Mouse (Mus musculus) G1E (cell line): ENCODE data around the gene Slc36a2. TPM values are rescaled to one million over a fixed set of nuclear protein-coding genes. Genes with fewer than 3 reads are reported as not detected.

ENCODE experiments used
- ATAC-seq: 2 replicates; pipeline ENCODE4 v1.8.0; 2016; ENCODE audit warnings: mild to moderate bottlenecking; ENCODE audit not compliant: insufficient number of reproducible peaks, poor library complexity, low FRiP score, severe bottlenecking; ENCODE audit errors: extremely low read depth
- DNase-seq: peaks from one replicate; pipeline ENCODE4 v3.0.0; 2012; ENCODE audit warnings: low spot score
- H3K27me3 ChIP-seq: 2 replicates; pipeline ENCODE4 v1.6.1; 2012; ENCODE audit warnings: mild to moderate bottlenecking, low read length, inconsistent platforms; ENCODE audit not compliant: insufficient read depth
- H3K36me3 ChIP-seq: replicated peaks from 2 replicates; pipeline ENCODE3; 2012; ENCODE audit warnings: mild to moderate bottlenecking, inconsistent platforms
- H3K4me1 ChIP-seq: 2 replicates; pipeline ENCODE4 v1.6.1; 2012; ENCODE audit warnings: low read depth, low read length, inconsistent platforms, mixed read lengths; ENCODE audit not compliant: insufficient read depth
- H3K4me3 ChIP-seq: 2 replicates; pipeline ENCODE4 v1.5.1; 2012; ENCODE audit warnings: low read depth, mild to moderate bottlenecking, inconsistent platforms, low read length, moderate library complexity, mixed read lengths
- H3K9me3 ChIP-seq: replicated peaks from 2 replicates; pipeline ENCODE4 v1.6.1; 2012; ENCODE audit warnings: inconsistent platforms
- CTCF ChIP-seq: IDR thresholded peaks from 2 replicates; pipeline ENCODE4 v1.5.1; 2012; ENCODE audit warnings: low read depth, low read length, inconsistent platforms, mixed read lengths
- GATA1 ChIP-seq: IDR thresholded peaks from 2 replicates; pipeline ENCODE4 v1.6.1; 2012; ENCODE audit warnings: borderline replicate concordance, low read length, inconsistent platforms, mixed read lengths
- GATA2 ChIP-seq: IDR thresholded peaks from 2 replicates; pipeline ENCODE4 v1.6.1; 2012; ENCODE audit warnings: low read depth, low read length, inconsistent platforms, borderline replicate concordance
- POLR2AphosphoS5 ChIP-seq: IDR thresholded peaks from 2 replicates; pipeline ENCODE4 v1.6.1; 2012; ENCODE audit warnings: low read depth, low read length, inconsistent platforms; ENCODE audit not compliant: insufficient replicate concordance
- TAL1 ChIP-seq: conservative IDR thresholded peaks from 2 replicates; pipeline ENCODE4 v1.6.1; 2012; ENCODE audit warnings: low read depth, low read length, inconsistent platforms, mixed read lengths
- polyA plus RNA-seq: library from polyadenylated mRNA; stranded (reverse); fragments of >175 nt; gene quantifications from 2 replicates; pipeline ENCODE4 v1.2.3, GENCODE M21; 2012
- total RNA-seq, 2 experiments: library from RNA; stranded (forward) in 1 of 2; stranded (reverse) in 1 of 2; fragments of 200-1000 nt in 1 of 2; fragments of >200 nt in 1 of 2; fragmentation: Nextera tagmentation in 1 of 2; gene quantifications; 2 replicates each; pipeline ENCODE4 v1.2.3; 2014 to 2017

Slc36a2 gene
- total and polyA plus RNA-seq, 3 experiments: 0.16 TPM; not detected in 2

- peaks cover 89% of the 10 kb centered on the region for H3K36me3 ChIP-seq
- no peaks in the 10 kb centered on the region for H3K27me3 ChIP-seq
- DNase-seq: no peak
- no peak for TF ChIP-seq GATA2
- no peak for TF ChIP-seq POLR2AphosphoS5
- no peak for TF ChIP-seq GATA1
- TF ChIP-seq TAL1: no peak
- no peak for TF ChIP-seq CTCF
- no peaks in the 10 kb centered on the region for H3K9me3 ChIP-seq
- no peak overlapping the region for H3K4me3 ChIP-seq
- no peak for ATAC-seq
- peaks cover 11% of the 10 kb centered on the region for H3K4me1 ChIP-seq
Observed at GRCm38 (mm10) chr11:55217418-55217817, 32.5 kb upstream of the Slc36a2 start.

GRCm38 (mm10) chr11:55216830-55217229, 32.0 kb upstream of the Slc36a2 start:
- no peaks in the 10 kb centered on the region for H3K9me3 ChIP-seq
- ATAC-seq (no peak), DNase-seq (no peak)
- H3K27me3 ChIP-seq: no peaks in the 10 kb centered on the region
- no peak overlapping the region for H3K4me3 ChIP-seq
- H3K4me1 ChIP-seq: peaks cover 11% of the 10 kb centered on the region
- H3K36me3 ChIP-seq: peaks cover 88% of the 10 kb centered on the region
- TF ChIP-seq CTCF: no peak
- no peak for TF ChIP-seq POLR2AphosphoS5
- TF ChIP-seq GATA1: no peak
- no peak for TF ChIP-seq TAL1
- no peak for TF ChIP-seq GATA2

- H3K4me1 ChIP-seq: peaks cover 14% of the 10 kb centered on the region
- no peaks in the 10 kb centered on the region for H3K9me3 ChIP-seq
- no peak overlapping the region for H3K4me3 ChIP-seq
- no peak for ATAC-seq
- H3K27me3 ChIP-seq: no peaks in the 10 kb centered on the region
- no peak for DNase-seq
- peaks cover 88% of the 10 kb centered on the region for H3K36me3 ChIP-seq
- no peak for TF ChIP-seq POLR2AphosphoS5
- no peak for TF ChIP-seq GATA1
- no peak for TF ChIP-seq GATA2
- no peak for TF ChIP-seq CTCF
- no peak for TF ChIP-seq TAL1
Observed at GRCm38 (mm10) chr11:55216061-55216460, 31.2 kb upstream of the Slc36a2 start.

- Histone ChIP-seq H3K9me3 (no peaks in the 10 kb centered on the region), H3K4me3 (no peak overlapping the region), H3K27me3 (no peaks in the 10 kb centered on the region), H3K36me3 (peaks cover 83% of the 10 kb centered on the region), H3K4me1 (peaks cover 14% of the 10 kb centered on the region)
- ATAC-seq (no peak), DNase-seq (no peak)
- TF ChIP-seq CTCF (no peak), GATA1 (no peak), GATA2 (no peak), TAL1 (no peak), POLR2AphosphoS5 (no peak)
Observed at GRCm38 (mm10) chr11:55214978-55215377, 30.1 kb upstream of the Slc36a2 start.

- Histone ChIP-seq H3K27me3 (no peaks in the 10 kb centered on the region), H3K4me3 (no peak overlapping the region), H3K36me3 (peaks cover 79% of the 10 kb centered on the region), H3K4me1 (peaks cover 14% of the 10 kb centered on the region), H3K9me3 (no peaks in the 10 kb centered on the region)
- ATAC-seq (no peak), DNase-seq (no peak)
- TF ChIP-seq TAL1 (no peak), GATA1 (no peak), GATA2 (no peak), CTCF (no peak), POLR2AphosphoS5 (no peak)
Observed at GRCm38 (mm10) chr11:55214161-55214560, 29.3 kb upstream of the Slc36a2 start.

GRCm38 (mm10) chr11:55213518-55213917, 28.6 kb upstream of the Slc36a2 start:
- DNase-seq: no peak
- no peak overlapping the region for H3K4me3 ChIP-seq
- no peaks in the 10 kb centered on the region for H3K9me3 ChIP-seq
- peaks cover 14% of the 10 kb centered on the region for H3K4me1 ChIP-seq
- ATAC-seq: no peak
- peaks cover 74% of the 10 kb centered on the region for H3K36me3 ChIP-seq
- TF ChIP-seq CTCF (no peak), TAL1 (no peak), POLR2AphosphoS5 (no peak)
- no peaks in the 10 kb centered on the region for H3K27me3 ChIP-seq

GRCm38 (mm10) chr11:55209626-55210353, 24.9 kb upstream of the Slc36a2 start:
- no peaks in the 10 kb centered on the region for H3K27me3 ChIP-seq
- TF ChIP-seq CTCF (no peak), POLR2AphosphoS5 (no peak), TAL1 (no peak), GATA1 (no peak), GATA2 (no peak)
- H3K36me3 ChIP-seq: peaks cover 56% of the 10 kb centered on the region
- H3K9me3 ChIP-seq: no peaks in the 10 kb centered on the region
- no peak overlapping the region for H3K4me3 ChIP-seq
- peaks cover 17% of the 10 kb centered on the region for H3K4me1 ChIP-seq
- DNase-seq: no peak
- ATAC-seq: no peak
